Mouse (Mus musculus) left cerebral cortex, adult 11 months (tissue): ENCODE data around the gene Igfbp2.

Experiments used
- DNase-seq: peaks from one replicate; pipeline ENCODE4 v3.0.0; 2022; ENCODE audit warnings: low spot score

Igfbp2 gene

DNA sequence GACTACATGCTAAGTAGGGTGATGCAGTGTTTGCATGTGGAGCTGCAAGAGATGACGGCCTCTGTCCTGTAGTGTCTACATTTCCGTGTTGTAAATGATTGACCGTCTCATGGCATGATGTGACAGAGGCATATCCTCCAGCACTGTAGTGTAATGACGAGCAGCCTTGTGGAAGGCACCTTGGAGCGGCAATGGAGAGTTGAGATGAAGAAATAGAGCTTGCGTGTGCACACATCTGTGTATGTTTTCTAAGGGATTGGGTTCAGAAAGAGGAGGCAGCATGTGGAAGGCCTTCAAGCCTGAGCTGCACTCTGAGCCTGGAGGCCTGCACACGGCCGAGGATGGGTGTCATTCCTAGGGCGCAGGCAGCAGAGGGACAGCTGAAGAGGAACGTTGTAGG is 31.4 kb downstream of the Igfbp2 start:
- DNase-seq: no peak

DNA sequence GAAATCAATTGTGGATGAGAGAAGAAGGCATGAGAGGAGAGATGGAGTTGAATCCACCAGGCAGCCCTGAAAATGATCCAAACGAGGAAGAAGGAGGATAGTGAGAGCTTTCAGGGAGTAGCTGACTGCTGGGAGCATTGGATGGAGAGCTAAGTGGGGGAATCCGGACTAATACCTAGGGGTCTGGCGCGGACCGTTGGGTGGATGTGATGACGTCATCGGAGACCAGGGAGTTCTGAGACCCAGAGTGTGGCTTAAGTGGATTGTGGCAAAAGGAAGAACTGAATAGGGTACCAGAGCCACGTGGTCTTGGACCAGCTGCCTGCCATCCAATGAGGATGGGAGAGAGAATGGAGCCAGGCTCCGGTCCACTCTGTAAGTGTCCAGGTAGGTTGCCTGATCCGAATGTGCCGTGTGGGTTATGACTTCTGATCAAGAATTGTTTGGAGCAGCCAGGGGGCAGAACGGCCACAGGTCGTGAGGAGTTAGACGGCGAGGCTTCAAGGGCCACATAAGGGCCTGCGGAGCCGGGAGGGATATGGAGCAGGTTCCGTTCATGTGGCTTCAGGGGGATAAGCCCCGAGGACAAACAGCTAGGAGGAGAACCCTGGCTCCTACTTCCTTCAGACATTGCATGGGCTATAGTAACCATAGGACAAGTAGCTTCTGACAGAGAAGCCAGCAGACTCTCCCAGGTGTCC is 32.1 kb downstream of the Igfbp2 start:
- DNase-seq: no peak

DNA sequence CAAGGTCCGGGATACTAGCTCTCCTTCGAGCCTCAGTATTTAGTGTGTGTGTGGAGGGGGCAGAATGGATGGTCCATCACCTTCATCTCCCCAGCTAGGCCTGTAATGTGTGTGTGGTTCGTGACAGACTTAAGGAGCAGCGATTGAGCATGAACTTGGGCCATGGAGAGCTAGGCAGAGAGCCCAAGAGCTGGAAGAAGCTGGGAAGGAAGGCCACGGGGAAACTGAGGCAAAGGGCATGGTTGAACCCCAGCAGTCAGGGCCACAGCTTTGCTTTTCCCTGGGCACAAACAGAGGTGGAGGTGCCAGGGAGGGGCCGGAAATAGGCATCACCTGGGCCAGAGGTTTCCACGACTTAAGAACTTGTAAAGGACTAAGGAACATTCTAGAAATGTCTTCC is 32.8 kb downstream of the Igfbp2 start:
- DNase-seq: no peak

DNA sequence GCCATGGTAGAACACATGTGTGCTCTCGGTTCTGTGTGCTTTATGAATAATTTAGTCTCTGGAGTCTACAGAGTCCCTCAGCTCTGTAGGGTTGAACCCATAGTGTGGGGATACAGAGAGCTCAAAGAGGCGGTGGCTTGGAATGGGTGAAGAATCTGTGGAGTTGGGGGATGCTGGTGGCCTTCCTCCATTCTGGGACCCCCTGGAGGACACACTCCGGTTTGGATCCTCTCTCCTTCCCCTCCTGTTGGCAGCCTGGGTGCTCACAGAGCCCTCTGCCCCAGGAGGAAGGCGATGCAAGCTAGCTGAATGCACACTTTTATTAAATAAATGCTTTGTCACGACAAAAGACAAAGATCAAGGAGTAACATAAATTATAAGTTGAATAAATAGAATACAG is 33.3 kb downstream of the Igfbp2 start:
- DNase-seq: no peak

DNA sequence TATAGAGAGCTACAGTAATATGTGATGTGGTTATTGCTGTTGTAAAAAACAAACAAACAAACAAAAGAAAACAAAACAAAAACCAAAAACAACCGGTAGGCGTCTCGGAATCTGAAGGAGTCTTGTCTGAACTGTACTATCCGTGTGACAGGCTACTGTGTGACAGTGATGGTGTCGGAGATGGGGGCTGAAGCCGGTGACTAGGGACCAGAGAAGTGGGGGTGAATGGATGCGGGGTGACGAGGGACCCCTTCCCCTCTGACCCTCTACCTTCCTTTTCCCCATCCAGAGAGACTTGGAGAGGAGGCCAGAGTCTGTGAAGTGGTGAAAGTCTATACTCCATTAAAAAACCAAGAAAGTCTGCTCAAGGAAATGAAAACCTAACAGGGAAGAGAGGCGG is 34.0 kb downstream of the Igfbp2 start:
- DNase-seq: no peak

DNA sequence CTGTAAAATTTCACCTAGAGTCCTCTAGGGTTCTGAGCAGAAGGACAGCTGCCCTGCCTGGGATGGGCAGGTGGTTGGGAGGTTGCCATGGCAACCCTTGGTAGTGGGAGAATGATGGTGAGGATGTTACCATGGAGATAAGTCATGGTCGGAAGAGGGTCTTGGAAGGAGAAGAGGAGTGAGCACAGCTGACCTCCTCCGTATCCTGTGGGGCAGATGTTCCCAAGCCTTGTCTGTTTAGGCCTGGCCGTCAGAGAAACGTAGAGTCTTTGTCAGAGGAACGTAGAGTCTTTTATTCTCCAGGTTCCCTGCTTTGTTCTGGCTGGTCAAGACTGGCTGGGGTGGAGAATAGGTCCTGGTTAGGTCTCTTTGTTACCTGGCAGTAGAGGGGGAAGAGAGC is 34.6 kb downstream of the Igfbp2 start:
- DNase-seq: no peak

DNA sequence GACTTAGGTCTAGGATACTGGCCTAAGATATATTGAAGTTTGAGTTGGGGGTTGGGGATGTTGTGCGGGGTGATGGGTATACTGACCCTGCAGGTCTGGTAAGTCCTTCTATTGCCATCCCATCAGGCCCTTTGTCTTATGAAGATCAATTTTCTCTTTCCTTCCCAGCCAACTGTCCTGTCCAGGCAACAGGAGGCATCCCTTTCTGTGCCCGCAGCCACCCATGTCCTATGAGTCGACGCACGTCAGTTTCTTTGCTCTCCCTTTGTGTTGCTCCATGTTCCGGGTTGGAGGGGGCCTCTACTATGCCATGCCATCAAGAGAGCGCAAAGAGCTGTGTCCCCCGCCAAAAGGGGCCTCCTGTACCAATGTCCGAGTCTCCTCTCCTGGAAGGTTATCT is 35.7 kb downstream of the Igfbp2 start:
- no peak for DNase-seq

DNA sequence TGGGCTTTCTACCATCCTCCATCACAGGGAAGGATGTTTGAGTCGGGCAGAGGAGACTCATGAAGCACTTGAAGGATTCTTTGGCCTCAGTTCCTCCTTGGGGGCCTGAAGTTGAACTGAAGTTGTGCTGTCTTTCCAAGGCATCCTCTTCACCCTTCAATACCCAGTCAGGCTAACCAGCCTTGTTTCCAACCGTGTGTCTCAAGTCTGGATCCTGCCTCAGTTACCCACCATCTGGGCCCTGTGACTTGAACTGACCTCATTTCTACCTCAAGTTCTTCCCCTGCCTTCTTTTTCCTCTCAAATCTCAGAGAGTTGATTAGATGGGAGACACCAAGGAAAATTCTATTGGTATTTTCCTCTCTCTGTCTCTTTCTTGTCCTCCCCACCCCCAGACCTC is 36.2 kb downstream of the Igfbp2 start:
- DNase-seq: no peak

DNA sequence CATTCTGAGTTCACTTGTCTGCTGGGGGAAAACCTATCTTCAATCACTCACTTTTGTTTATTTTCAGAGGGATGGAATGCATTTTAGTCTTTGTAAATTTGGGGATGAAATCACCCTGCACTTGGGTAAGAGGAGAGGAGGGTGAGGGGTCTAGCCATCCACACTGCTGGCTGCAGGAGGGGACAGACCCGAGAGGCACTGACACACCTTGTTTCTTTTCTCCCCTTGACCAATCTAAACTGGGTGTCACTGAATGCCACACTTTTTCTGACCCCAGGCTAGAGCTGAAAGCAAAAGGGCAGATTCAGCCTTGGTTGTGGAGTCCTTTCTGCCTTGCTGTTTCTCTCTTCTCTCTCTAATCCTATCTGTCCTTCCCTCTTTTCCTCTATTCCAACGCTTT is 37.4 kb downstream of the Igfbp2 start:
- DNase-seq: no peak

DNA sequence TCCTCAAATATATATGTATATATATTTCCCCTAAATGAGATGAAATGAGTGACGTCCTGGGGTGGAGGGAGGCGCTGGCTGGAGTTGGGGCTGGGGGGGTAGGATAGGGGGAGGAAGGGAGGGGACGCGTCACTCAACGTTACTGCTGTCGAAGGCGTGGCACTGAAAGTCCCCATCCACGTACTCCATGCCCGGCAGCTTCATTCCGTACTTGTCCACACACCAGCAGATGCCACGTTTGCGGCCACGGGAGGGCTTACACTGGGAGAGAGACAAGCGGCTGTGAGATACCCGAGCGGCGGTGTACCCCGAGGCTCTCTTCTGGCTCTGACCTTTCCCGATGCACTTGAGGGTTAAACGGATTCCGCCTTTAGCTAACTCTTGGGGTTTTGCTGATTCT is 37.9 kb downstream of the Igfbp2 start:
- no peak for DNase-seq

DNA sequence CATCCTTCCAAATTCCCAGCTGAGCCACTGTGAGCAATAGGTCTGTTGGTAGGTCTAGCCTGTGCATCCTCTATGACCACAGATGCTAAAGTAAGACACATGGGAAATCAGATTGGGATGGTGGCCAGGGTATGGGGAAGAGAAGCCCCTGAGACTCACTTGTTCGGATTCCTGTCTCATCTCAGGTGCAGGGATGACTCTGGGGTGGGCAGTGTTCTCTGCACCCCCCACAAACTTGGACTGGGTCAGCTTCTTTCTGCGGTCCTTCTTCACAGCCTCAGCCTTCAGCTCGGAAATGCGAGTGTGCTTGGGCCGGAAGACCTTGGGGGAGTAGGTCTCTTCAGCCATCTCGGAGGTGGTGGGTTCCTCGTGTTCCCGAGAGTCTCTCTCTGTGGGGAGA is 39.4 kb downstream of the Igfbp2 start:
- no peak for DNase-seq

DNA sequence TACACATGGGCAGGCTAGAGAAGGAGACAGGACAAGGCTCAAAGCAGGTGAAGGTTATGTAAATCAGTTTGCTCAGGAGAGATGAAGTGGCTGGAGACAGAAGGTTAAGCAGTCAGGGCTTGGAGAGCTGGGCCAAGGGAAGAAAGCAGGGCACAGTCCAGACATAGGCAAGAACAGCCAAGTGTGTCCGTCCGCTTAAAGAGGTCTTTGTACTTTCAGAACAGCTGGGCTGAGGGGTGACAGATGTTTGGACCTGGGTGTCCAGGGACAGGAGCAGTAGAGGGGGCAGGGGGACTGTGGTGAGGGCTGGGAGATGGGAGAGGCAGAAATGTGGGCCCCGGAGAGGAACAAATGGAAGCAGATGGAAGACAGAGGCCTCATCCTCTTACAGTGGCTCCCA is 40.0 kb downstream of the Igfbp2 start:
- no peak for DNase-seq

DNA sequence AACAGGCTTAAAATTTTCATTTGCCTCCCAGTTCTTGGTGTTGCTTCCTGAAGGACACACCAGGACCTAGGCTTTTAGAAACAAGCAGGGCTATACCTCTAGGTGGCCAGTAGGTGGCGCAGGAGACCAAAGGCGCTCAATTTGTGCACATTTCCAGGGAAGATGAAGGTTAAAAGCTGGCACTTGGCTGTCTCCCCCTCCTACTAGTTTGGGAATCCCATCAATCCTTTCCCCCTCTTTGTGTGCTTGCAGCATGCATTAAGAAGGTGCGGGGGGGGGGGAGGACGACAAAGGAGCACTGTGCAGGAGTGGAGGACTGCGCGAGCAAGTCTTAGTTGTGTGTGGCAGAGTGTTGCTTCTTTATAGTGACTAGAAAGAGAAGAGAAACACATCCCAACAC is 41.6 kb downstream of the Igfbp2 start:
- DNase-seq: no peak

DNA sequence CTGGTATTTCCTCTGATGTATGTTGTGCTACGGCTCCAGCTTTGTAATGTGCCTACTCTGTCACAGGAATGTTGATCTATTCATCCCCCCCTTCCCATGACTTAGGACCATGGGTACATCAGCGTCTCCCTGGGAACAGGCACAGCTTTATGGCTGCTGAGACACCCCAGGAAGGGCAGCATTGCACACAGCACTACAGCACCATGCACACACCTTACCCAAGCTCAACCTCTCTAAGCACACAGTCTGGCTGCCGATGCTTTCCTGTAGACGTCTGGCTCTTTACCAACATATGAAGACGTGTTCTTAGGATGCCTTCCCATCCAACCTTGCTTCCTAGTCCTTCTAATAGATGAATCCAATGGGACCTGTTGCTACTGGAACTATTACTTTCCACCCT is 42.1 kb downstream of the Igfbp2 start:
- no peak for DNase-seq

DNA sequence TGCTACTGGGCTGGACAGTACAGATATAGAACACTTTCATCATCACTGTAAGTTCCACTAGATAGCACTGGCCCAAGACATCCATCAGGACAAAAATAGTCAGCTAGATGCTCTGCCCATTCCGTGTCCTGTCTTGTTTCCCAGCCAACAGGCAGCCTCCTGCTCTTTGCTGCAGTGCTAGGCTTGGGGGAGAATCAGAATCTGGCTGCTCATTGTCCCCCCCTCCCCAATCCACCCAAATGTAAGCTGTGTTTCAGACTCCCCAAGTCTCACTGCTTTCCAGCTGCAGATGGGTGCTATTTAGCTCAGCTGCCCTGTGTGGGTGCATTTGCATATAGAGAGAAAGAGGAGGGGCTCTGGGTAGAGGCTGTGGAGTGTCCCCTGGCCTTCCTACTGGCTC is 43.0 kb downstream of the Igfbp2 start:
- DNase-seq: no peak

DNA sequence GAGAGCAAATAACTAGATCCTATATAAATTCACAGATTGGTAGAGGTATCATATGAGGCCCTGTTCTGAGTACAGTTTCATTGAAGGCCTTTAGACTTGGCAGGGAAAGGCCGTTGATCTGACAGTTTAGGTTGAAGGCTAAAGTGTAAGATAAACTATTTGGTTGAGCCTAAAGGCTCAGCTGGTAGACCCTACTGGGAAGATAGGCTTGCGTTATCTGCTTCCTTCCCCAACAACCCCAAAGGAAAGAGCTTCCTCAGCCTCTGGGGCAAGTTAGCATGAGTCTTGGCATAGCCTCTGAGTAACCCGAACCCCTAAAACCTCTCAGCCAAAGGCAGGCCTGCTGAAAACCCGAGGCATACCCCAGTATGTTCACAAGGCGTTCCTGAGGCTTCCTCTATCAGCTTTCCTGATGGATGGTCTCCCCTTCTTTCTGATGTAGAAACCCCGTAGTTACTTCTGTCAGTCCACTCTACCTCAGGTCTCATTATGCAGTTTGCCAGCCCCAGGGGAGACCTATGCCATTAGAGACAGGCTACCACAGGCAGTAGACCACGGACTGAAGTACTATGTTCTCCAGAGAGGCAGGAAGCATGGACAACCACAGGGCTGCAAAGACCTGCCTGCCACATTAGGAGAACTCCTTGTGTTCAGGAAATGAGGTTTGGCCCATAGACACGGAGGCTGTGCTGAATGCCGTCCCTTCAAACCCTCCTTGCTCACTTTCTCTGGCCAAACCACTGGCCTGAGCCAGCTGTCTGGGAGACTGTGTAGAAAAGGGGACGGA is 44.3 kb downstream of the Igfbp2 start:
- no peak for DNase-seq

DNA sequence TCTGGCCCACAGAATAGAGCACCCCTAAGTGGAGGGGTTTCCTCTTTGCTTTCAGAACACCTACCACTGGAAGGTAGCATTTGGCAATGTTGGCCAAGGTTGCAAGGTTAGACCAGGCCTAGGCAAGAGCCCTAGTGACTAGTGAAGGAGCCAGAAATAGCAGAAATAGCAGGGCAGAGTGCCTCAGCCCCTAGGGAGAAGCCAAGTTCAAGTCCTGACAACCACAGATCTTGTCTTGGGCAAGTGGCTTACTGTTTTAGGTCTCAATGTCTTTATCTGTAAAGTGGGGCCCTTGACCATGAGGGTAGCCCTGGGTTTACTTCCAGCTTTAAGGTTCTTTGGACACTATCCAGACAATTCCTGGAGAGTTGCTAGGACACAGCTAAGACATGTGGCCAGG is 45.0 kb downstream of the Igfbp2 start:
- DNase-seq: no peak

DNA sequence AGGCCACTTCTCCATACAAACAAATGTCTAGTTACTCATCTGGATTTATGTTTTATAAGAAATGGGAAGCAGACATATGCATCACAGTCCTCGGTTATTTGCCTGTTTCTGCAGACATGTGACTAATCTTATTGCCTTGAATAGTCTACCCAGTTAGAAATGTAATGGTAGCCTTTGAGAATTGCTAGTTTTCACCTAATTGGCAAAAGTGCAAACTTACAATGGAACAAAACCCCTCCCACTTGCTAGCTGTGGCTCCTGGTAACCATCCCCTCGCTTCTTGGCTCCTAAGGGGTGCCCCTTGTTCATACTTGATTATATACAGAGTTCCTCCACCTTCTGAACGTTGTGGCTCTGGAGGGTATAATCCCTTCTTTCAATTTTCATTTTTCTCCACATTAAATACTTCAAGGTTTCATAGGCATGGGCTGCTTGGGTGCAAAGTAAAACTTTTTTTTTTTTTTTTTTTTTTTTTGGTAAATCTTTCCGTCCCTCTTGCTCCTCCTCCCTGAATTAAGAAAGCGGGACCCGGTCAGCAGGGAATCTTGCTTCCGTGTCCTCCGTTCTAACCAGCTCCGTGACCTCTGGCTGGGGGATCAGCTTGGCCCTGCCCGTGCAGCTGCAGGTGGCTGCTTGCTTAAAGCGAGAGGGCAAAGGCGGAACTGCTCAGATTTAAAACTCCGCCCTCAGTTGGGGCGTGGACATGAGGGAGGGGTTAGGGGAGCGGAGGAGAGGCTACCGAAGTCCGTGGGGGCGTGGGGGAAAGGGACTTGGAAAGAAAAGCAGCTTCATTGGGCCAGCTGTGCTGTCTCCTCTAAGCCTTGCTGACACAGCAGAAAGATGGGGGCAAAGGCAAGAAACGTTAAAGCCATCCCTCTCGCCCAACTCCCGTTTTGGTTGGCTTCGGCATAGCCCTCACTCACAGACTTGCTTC is 45.6 kb downstream of the Igfbp2 start:
- DNase-seq: no peak

DNA sequence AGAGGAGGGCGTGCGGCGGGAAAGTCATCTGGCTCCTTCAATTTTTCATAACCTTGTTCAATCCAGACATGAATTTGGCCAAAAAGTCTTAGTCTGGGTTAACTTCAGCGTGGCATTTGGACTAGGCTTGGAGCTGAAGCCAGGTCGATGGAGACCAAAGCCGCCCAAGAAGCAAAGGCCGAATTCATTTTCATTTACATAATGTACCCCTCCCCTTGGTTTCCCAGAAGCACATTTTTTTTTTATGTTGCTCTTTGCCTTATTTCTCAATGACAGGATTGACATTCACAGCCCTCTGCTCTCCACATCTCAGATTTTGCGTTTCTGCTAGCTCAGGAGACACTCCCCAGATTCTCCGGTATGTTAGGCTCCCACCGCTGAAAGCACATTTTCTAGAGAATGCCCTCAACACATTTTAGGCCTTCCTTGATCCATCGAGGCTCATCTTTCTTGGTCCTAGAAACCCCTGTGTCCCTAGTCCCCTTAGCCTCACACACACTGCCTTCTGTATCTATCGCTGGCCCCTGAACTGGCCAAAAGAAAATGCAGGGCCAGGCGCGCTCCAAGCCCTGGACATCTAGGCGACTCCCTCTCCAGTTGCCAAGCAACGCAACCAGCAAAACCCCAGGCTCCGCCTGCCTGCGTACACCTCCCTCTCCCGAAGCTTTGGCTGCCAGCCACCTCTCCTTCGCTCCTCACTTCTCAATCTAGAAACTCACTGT is 46.5 kb downstream of the Igfbp2 start:
- DNase-seq: peak; percentile 83

DNA sequence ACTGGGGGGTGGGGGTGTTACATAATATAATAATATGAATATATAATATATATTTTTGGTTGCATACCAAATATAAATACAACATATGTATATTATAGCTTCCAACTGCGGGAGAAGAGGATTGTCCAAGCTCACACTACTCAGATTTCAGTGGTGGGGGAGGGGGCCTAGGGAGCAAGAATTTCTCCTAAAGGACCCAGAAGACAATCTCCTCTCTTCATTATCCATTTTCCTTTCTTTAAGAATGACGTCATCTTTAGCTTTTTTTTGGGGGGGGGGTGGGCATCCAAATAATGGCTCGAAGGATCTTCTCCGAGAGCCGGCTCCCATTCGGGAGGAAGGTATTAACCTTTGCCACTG is 47.0 kb downstream of the Igfbp2 start:
- no peak for DNase-seq

DNA sequence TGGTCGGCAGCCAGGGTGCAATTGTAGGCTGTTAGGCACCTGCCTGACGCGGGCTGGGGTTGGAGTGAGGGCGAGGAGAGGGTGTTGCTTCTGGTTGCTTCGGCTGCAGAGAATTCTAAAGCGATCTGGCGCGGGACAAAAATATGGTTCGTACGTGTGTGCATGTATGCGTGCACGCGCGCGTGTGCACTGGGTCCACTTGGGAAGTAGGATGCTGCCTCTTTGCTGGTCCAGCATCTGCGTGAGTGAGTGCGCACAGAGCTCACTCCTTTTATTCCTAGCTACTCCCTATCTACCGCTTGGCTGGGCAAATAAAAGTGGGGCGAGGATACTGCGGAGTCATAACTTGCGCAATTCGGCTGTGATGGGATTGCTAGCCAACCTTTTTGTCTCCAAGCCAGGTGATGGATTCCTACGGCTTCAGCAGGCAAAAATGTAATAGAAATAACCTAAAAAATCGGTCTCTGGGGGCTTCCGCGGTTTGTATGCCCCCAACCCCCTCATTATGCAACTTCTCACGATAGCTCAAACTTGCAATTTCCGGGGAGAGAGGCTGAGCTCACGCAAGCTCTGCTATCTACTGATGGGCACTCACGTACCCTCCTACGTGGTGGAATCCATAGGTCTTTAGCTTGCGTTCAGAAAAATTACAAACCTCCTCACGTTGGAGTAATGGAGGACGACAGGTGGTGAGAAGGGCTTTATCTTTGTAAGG is 47.6 kb downstream of the Igfbp2 start:
- DNase-seq: no peak

DNA sequence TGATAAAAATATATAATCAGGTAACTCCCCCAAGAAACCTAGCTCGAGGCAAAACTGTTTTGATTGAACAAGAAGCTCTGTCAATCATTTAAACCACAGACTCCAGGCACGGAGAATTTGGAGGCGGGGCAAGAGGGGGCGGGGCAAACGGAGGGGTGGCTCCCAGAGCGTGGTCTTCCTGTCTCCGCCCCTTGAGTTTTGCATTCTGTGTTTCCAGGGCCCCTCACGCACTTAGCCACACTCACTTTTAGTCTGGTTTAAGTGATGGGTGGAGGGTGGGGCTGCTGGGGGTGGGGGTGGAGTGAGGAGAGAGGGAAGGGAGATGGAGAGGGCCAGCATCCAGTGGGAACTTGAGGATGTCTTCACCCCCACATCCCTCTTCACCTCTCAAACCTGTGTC is 48.2 kb downstream of the Igfbp2 start:
- DNase-seq: no peak
